Mouse (Mus musculus) stomach, postnatal 0 days (tissue): ENCODE data around the gene Ankrd13a.

ENCODE experiments used
- CTCF ChIP-seq: IDR thresholded peaks from 2 replicates; pipeline ENCODE4 v1.5.1; 2016; ENCODE audit warnings: antibody characterized with exemption, low read depth, mild to moderate bottlenecking, moderate library complexity
- EP300 ChIP-seq: optimal IDR thresholded peaks from 2 replicates; pipeline ENCODE3; 2016; ENCODE audit warnings: antibody characterized with exemption

DNA sequence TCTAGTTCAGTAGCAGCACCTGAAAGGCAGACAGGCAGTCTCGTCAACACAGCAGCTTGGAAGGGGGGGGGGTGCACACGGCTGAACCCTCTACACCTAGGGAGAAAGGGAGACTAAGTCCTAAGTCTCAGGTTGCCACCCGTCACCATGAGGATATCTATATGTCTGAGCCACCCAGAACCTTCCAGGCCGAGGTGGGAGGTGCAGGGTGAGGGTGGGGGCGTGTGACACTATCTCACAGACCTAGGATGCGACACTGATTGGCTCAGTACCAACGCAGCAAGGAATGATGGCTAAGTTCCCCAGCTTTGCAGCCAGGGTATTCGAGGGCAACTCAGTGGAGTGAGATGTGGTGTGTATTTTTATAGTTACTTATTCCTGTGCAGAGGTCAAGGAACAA is 33.9 kb downstream of the Ankrd13a start:
- TF ChIP-seq CTCF (no peak), EP300 (no peak)
